Mouse (Mus musculus) lung, postnatal 25 days (tissue): ENCODE data around the gene Ei24.

Experiments used
- DNase-seq: peaks from one replicate; pipeline ENCODE4 v3.0.0; 2022; ENCODE audit warnings: low spot score

Gene Ei24

GRCm38 (mm10) chr9:36796781-36797555, at the start of gene Ei24:
Gene Ei24 (minus strand): TSS chr9:36797393.
- DNase-seq = peak; percentile 93

GRCm38 (mm10) chr9:36846346-36846745, 49.2 kb upstream of the Ei24 start:
- DNase-seq = no peak

DNA sequence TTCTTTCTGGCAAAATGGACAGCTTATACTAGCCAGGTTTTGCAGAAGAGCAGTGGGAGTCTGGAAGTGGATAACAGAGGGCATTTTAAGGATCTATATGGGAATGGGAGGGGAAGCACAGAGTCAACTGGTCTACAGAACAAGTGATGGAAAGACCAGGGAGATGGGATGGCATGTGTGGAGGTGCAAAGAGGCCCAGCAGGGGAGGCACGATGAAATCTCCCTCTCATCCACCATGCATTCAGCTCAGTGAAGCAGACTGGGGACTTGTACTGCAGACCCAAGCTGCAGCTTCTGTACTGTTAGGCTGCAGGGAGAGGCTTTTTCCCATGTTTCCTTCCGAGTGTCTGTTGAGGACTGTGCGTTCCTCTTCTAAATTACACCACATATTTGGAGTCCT, 36.7 kb upstream of the Ei24 start:
- no peak for DNase-seq

DNA sequence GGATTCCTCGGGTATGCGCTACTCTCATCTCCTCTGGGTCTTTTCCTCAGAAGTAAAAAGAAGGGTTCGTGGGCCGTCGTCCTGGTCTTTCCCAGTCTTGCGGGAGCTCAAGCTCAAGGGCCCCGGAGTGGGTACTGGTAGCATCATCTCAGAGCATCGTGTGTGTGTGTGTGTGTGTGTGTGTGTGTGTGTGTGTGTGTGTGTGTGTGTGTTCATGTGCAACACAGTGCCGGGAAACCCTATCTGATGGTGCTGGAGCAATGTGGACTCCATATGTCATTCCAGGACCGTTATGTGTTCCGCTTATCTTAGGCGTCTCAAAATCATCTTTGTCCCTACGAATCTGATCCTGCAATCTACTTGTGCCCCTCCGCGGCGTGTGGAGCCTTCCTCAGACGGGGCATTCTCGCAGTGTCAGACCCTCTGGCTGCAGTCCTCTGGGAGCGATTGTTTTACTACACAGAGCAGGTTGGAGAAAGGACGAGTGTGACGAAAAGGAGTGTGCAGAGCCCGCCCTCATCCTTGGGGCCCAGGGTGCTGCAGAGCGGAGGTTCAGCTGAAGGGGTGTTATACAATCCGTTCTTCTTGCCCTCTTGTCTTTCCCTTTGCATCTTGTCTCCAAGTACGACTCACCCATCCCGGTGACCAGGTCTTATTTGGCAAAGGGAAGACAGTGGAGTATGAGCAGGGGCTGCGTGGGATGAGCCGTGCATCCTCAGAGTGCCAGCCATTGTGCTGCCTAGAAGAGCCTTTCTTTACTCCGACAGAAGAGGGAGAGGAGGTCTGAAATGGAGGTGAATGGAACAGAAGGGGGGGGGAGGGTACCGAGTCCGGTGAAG, 36.1 kb upstream of the Ei24 start:
- no peak for DNase-seq

DNA sequence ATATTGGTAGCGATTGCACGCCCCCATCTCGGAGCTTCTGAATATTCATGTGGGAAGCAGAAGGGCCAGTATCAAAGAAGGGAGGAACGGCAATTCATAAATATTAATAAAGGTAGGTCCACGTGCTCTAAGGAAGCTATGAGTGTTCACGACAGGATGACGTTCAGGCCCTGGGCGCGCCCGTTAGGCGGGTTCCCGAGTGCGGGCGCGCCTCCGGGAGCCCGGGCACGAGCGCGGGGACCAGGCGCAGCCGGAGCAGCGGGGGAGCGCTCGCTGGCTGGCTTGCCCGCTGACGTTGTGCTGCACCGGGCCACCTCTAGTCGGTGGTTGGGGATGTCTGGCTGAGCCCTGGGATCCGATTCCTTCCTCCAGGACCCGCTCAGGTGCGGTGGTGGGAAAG, 35.3 kb upstream of the Ei24 start:
- DNase-seq = peak; percentile 6

DNA sequence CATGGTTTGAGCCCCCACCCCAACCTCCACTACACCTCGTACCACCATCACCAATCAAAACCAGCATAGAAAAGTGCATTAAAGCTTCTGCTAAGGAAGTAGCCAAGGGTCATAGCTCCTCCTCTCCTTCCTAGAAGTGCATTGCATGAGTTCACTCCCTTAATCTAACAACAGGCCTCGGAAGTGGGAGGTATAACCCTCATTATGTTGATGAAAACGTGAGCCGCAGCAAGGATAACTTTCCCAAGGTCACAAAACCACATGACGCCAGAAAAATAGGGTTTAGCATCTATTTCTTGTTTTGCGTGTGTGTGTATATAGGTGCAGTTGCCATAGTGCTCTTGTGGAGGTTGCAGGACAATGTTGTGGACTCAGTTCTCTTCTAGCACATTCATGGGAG, 34.2 kb upstream of the Ei24 start:
- no peak for DNase-seq

DNA sequence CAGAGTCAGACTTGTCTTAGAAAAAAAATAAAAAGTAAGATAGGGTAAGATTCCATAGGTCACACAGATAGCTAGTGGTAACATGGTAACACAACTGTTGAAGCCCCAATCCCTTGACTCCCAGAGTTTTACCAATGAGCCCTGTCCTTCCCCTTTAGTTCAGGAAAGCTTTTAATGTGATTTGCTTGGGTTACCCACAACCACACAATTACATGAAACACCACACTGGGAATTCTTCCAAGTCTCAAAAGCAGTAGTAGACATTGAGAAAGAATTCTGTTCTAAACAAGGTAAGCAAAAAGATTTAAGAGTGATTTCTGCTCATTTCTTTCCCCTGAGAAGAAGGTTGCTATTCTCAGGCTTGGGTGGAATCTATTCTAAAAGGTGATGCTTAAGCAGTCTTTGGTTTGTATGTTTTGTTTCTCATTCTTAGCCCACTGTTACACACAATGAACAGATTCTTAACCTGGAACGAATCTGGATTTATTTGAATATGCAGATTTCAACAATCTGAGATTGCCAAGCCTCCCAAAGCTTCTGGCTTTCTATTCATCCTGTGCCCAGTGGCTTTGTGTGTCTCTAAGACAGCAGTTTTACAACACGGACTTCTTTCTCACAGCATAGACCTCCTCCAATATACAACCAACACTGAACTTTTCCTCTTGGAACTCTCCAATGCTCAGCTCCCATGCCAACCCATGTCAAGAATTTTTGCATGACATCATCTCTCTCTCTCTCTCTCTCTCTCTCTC, 29.6 kb upstream of the Ei24 start:
- no peak for DNase-seq

DNA sequence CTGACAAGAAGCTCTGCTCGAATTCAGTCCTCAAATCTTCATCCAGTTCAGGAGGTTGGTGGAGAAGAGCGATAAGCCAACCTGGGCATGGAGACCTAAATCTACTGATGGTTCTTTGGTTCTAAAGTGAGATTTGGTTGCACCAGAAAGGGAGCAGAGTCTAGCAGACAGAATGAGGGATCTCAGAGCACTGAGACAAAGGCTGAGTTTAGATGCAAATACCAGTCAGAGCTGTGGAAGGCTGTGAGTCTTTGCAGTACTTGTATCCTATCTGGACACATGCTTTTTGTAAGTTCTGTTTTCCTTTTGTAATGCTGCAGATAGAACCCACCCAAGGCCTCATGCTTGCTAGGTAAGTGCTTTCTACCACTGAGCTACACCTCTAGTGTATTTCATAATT, 24.8 kb upstream of the Ei24 start:
- no peak for DNase-seq

GRCm38 (mm10) chr9:36821644-36822000, 24.4 kb upstream of the Ei24 start, which contains the start of gene Fez1:
Gene Fez1 (plus strand): TSS chr9:36821864.
- DNase-seq = no peak

DNA sequence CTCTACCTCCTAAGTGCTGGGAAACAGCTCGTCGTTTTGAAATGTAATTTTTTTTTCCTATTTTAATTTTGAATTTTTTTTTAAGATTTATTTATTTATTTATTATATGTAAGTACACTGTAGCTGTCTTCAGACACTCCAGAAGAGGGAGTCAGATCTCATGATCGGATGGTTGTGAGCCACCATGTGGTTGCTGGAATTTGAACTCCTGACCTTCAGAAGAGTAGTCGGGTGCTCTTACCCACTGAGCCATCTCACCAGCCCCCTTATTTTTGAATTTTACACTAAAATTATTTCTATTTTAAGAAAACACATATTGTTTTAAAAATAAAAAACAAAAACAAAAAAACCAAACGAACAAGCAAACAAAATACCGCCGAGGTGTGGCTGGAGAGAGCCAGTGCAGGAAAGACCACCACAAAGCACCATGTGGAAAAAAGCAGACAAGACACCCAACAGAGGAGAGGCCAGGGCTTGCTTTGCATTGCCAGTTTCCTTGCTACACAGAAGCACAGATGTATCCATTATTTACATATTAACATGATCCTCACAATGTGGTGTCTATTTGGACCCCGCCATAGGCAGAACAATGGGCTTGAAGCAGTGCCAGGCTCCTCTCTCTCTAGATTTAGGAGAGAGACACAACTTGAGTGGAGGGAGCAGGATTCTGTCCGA, 23.9 kb upstream of the Ei24 start:
- DNase-seq = no peak

DNA sequence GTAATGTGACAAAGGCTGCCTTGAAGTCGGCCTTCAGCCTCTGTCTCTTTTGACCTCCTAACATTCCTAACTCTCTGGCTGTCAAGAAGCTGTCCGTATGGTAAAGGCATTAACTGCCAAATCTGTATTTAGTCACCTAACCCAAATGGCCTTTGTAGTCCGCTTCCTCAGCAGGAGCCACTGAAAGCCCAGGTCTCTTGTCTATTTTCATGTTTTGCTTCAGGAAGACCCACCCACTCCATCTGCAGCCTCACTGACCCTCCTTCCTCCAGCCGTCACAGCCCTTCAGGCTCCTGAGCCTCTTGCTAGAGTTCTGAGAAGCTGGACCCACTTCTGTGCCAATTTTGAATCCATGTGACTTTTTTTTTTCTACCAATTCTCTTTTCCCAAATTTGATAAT, 21.7 kb upstream of the Ei24 start:
- DNase-seq = no peak

DNA sequence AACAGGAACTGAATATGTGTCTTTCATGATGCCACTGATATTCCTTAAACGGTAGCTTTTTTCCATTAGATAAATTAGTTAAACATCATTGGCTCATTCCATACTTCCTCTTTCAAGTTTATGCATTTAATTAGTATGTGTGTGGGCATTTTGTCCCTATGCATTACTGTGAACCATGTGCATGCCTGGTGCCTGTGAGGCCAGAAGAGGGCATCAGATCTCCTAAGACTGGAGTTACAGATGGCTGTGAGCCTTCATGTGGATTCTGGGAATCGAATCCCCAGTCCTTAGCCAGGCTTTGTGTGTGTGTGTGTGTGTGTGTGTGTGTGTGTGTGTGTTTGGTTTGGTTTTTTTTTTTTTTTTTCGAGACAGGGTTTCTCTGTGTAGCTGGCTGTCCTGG, 17.3 kb upstream of the Ei24 start:
- DNase-seq = no peak

- DNase-seq = no peak
Observed at GRCm38 (mm10) chr9:36808126-36808785, 11.1 kb upstream of the Ei24 start.

- no peak for DNase-seq
Observed at GRCm38 (mm10) chr9:36805256-36805975, 8.2 kb upstream of the Ei24 start.

DNA sequence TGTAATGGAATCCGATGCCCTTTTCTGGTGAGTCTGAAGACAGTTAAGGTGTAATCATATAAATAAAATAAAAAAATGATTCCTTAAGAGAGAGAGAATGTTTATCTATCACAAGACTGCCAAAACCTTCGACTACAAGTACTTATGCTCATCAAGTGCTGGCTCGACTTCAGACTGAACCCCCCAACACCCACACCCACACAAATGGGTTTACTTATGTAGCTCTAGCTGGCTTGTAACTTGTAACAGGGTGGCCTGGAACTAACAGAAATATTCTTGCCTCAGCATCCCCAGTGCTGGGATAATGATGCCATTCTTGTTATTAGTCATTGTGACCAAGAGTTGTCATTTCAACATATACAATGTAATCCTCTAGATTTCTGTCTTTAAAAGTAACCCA, 6.7 kb upstream of the Ei24 start:
- DNase-seq = no peak

- DNase-seq = no peak
Observed at GRCm38 (mm10) chr9:36803386-36803785, 6.2 kb upstream of the Ei24 start.

DNA sequence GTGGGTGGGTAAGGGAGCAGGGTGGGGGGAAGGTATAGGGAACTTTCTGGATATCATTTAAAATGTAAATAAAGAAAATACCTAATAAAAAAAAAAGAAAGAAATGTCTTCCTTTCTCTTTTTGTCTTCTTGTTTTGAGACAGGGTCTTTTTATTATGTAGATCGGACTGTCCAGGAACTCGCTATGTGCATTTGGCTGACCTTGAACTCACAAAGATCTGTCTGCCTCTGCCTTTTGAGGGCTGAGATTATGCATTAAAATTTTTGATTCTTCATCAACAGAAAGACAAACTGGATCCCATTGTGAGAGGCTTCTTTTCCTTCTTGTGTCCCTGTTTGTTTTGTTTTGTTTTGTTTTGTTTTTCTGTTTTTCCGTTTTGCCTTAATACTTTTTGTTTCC, 5.8 kb upstream of the Ei24 start:
- DNase-seq = no peak

DNA sequence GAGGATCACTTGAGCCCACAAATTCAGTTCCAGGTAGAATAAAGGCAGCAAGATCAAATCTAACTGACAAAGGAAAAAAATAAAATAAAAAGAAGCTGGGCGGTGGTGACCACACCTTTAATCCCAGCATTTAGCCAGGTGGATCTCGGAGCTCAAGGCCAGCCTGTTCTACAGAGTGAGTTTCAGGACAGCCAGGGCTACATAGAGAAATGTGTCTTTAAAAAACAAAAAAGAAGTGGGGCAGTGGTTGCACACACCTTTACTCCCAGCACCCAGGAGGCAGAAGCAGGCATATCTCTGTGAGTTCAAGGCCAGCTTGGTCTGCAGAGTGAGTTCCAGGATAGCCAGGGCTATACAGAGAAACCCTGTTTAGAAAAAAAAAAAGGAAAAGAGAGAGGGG, 4.8 kb upstream of the Ei24 start:
- no peak for DNase-seq

DNA sequence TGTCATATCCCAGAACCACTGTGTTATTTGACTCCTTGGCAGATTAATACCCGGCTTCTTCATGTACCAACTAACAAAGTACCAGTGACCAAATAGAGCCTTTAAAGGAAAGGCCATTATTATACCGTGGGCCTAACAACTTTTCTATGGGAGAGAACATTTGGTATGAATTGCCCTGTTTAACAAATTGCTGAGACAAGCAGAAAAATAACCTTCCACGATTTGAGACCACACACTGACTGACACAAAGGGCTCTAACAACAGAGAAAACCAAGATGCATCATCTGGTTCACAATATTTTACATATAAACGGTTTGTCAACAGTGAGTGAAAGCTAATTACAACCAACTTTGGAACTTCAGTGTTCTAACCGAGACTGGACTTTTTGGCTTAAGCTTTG, 969 bp downstream of the Ei24 start:
- DNase-seq = no peak

DNA sequence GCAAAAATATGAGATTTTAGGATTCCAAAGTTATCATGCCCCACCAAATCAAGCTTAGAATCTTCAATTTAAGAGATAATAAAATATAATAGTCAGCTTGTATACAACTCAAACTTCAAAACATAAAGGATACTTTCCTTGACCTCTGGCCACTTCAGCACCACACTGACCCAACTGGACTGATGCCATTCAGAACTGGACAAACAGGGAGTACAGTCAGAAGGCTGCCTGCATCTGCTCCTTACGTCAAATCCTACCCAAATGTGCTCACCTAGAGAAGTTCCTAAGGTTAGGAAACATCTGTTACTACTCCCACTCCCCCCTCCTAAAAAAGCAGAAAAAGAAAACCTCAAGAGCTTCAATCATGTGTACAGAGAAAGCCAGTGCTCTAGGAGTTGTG, 1.6 kb downstream of the Ei24 start:
- peak; percentile 2 for DNase-seq

GRCm38 (mm10) chr9:36794487-36794886, 2.7 kb downstream of the Ei24 start:
- DNase-seq = no peak
